Comparison of ENCODE assay signal across 19 mouse cellular contexts in genomic region chr13:37903036-37903435, GRCm38 (mm10).
DNase-seq lines count a peak whose midpoint lies in the region; ATAC-seq and TF ChIP-seq lines count a peak whose summit lies in the region.
"Had no signal": no experiment of that assay in that cellular context is flagged by ENCODE, and none has a peak within 500 bp of the region (broad histone marks: within the 10 kb centered on the region; RNA-seq: fewer than 3 reads in every experiment).

No protein-coding gene starts in this region.

- H3K4me1 ChIP-seq in kidney, embryonic 14.5 days (ENCODE audit: control insufficient read depth, insufficient read depth, low read length), result peaks cover 7% of the 10 kb centered on the region
- peaks cover 13% of the 10 kb centered on the region; the same call in 1 of the 2 replicates for H3K4me1 ChIP-seq in liver, adult 2 months (ENCODE audit: control insufficient read depth, insufficient read depth, low read length)
- H3K4me1 ChIP-seq in liver, embryonic 15.5 days (replicated peaks), result no peaks in the 10 kb centered on the region
- H3K4me1 ChIP-seq: embryonic facial prominence, embryonic 13.5 days; forebrain, embryonic 13.5 days had no signal

- DNase-seq in kidney, adult 8-10 months, result no peak
- no peak for DNase-seq in liver, adult 2 months (ENCODE audit: extremely low read depth, low read depth, low spot score)
- DNase-seq in liver, result no peak
- no peak for DNase-seq in lung, postnatal 14 days
- DNase-seq in gastrocnemius, adult 2 months, result no peak
- DNase-seq: adrenal gland, adult 2 months; adrenal gland, postnatal 25 days; cerebellum, adult 18-20 months; cerebellum, adult 9-11 months; cerebellum, postnatal 36 days; forebrain, postnatal 0 days; gastrocnemius, postnatal 25 days; heart, postnatal 36 days had no signal

- no peak for TF ChIP-seq CTCF in liver, adult 2 months (IDR thresholded peaks at IDR 0.05; ENCODE audit: low read depth, low read length)
- no peak for TF ChIP-seq CTCF in gastrocnemius, adult 2 months (IDR thresholded peaks at IDR 0.05)

- intact Hi-C loops in gastrocnemius, adult 2 months (cut with DNase I), result no loop called here

- no peak overlapping the region for H3K4me2 ChIP-seq in kidney, embryonic 14.5 days (replicated peaks; ENCODE audit: low read depth, low read length)
- H3K4me2 ChIP-seq in liver, embryonic 15.5 days, result no peak overlapping the region
- H3K4me2 ChIP-seq: embryonic facial prominence, embryonic 13.5 days; forebrain, embryonic 13.5 days; heart, embryonic 13.5 days had no signal

- no peak overlapping the region for H3K4me3 ChIP-seq in kidney, embryonic 14.5 days (ENCODE audit: low read length)
- no peak overlapping the region for H3K4me3 ChIP-seq in liver, adult 2 months (ENCODE audit: insufficient read depth, low read depth, low read length)
- no peak overlapping the region for H3K4me3 ChIP-seq in liver, embryonic 15.5 days (replicated peaks)
- H3K4me3 ChIP-seq in gastrocnemius, adult 2 months, result no peak overlapping the region
- H3K4me3 ChIP-seq: embryonic facial prominence, embryonic 13.5 days; forebrain, embryonic 13.5 days; heart, embryonic 13.5 days had no signal

- no peak for TF ChIP-seq POLR2A in liver, adult 2 months (IDR thresholded peaks at IDR 0.05; ENCODE audit: extremely low read depth, insufficient read depth, low read length)

- ATAC-seq in kidney, embryonic 14.5 days (ENCODE audit: low FRiP score, low TSS enrichment), result 0 out of 2 replicates have a peak, but pooled peaks have one; percentile 24
- ATAC-seq in liver, embryonic 15.5 days (ENCODE audit: insufficient read depth), result peak; percentile 56
- ATAC-seq: forebrain, embryonic 13.5 days; forebrain, postnatal 0 days; Patski had no signal

- peaks cover 52% of the 10 kb centered on the region for H3K36me3 ChIP-seq in kidney, embryonic 14.5 days (ENCODE audit: control insufficient read depth, insufficient read depth, low read length)
- peaks cover 53% of the 10 kb centered on the region for H3K36me3 ChIP-seq in liver, adult 2 months (ENCODE audit: control insufficient read depth, insufficient read depth, low read length)
- peaks cover 76% of the 10 kb centered on the region for H3K36me3 ChIP-seq in liver, embryonic 15.5 days (replicated peaks)

- H3K9ac ChIP-seq in kidney, embryonic 14.5 days (ENCODE audit: low read depth, low read length), result no peak overlapping the region
- H3K9ac ChIP-seq in liver, adult 2 months (ENCODE audit: low read depth, low read length), result peak overlapping the region; percentile 0; the same call in 1 of the 2 replicates
- H3K9ac ChIP-seq in liver, embryonic 15.5 days, result no peak overlapping the region
- H3K9ac ChIP-seq: embryonic facial prominence, embryonic 13.5 days; forebrain, embryonic 13.5 days; forebrain, postnatal 0 days; heart, embryonic 13.5 days had no signal

- no peaks in the 10 kb centered on the region for H3K27me3 ChIP-seq in kidney, embryonic 14.5 days (ENCODE audit: control insufficient read depth, insufficient read depth, low read length)
- H3K27me3 ChIP-seq in liver, adult 2 months (ENCODE audit: control insufficient read depth, insufficient read depth, low read length), result no peaks in the 10 kb centered on the region
- H3K27me3 ChIP-seq in liver, embryonic 15.5 days, result no peaks in the 10 kb centered on the region
- H3K27me3 ChIP-seq: embryonic facial prominence, embryonic 13.5 days; forebrain, embryonic 13.5 days; heart, embryonic 13.5 days; Patski had no signal

- H3K27ac ChIP-seq in kidney, embryonic 14.5 days (ENCODE audit: low read depth, low read length), result no peak overlapping the region
- H3K27ac ChIP-seq in liver, adult 2 months (replicated peaks; ENCODE audit: insufficient read depth, low read depth, low read length), result peak overlapping the region; percentile 45
- peak overlapping the region; percentile 26 for H3K27ac ChIP-seq in liver, embryonic 15.5 days (replicated peaks)
- H3K27ac ChIP-seq in gastrocnemius, adult 2 months, result no peak overlapping the region
- H3K27ac ChIP-seq: embryonic facial prominence, embryonic 13.5 days; forebrain, embryonic 13.5 days; heart, embryonic 13.5 days had no signal

- peaks cover 16% of the 10 kb centered on the region; the same call in 1 of the 2 replicates for H3K79me2 ChIP-seq in liver, adult 2 months (ENCODE audit: control insufficient read depth, insufficient read depth, low read length)

- WGBS in kidney, embryonic 14.5 days, result 83% methylated on average over 3 of the region's 3 CpGs
- 21% methylated on average over 3 of the region's 3 CpGs for WGBS in liver, adult 2 months
- 67% methylated on average over 3 of the region's 3 CpGs for WGBS in liver, embryonic 15.5 days (ENCODE audit: insufficient replicate concordance)

- H3K9me3 ChIP-seq in kidney, embryonic 14.5 days (ENCODE audit: control insufficient read depth, low read length), result no peaks in the 10 kb centered on the region
- no peaks in the 10 kb centered on the region for H3K9me3 ChIP-seq in liver, embryonic 15.5 days (replicated peaks)
- H3K9me3 ChIP-seq: embryonic facial prominence, embryonic 13.5 days; forebrain, embryonic 13.5 days; heart, embryonic 13.5 days had no signal

Comparison
In these comparisons a context has a peak if more than half of its experiments do, and no peak if none do; other contexts are left out.
1. H3K27ac ChIP-seq: peak in liver, adult 2 months (single experiment) and liver, embryonic 15.5 days (single experiment); none in kidney, embryonic 14.5 days (single experiment) and gastrocnemius, adult 2 months (single experiment).